Mouse (Mus musculus): ENCODE results near the gene Siah1b.

The Siah1b gene

DNA sequence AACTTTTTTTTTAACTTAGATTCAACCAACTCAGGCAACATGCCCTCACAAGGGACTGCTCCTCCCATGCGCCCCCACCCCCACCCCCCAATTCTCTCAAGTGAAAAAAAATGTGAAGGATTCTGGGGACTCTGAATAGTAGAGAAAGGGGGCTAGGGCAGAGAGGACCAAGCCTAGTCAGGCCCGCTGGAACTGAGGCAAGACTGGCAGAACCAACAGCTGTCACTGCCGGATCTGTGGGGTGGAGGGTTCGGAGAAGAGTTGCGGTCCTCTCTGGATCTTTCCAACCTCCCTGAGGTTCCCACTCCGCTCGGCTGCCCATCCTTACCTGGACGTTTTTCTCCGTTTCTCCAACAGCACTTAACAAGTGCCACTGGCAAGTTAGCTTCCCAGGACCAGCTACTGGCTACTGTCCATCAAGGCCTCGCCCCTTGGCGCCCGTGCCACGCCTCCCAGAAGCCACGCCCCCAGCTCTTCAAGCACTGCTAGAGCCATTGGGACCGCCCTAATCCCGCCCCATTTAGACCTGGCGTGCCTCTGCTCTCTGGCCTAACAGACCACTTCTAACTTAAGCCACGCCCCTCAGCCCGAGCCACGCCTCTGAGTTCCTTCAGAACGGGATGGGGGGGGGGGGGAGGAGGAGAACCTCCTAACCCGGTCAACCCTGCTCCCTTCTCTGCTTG is 48.5 kb downstream of the Siah1b start, which contains the start of gene Car5b:
Gene Car5b (minus strand): TSS at position 391 of the 683 bp plus-strand sequence.
- DNase-seq, result peak; percentile 95

Measured in kidney, adult 18-20 months (tissue).